Mouse (Mus musculus) liver, adult (tissue): ENCODE measurements around the gene Lpar2.

Experiments
- GATA4 ChIP-seq: IDR thresholded peaks from 2 replicates; pipeline ENCODE4 v1.6.1; 2014; ENCODE audit warnings: mild to moderate bottlenecking, low read length; ENCODE audit not compliant: insufficient replicate concordance

Gene Lpar2

GRCm38 (mm10) chr8:69822386-69823191, at the start of gene Lpar2:
Lpar2 (plus strand) TSS chr8:69822429.
- no peak for TF ChIP-seq GATA4

GRCm38 (mm10) chr8:69774503-69775148, 47.6 kb upstream of the Lpar2 start, which contains the start of gene Gm20422:
Gm20422 (minus strand) TSS chr8:69774886.
- peak; percentile 42; the same call in 1 of the 2 replicates for TF ChIP-seq GATA4

GRCm38 (mm10) chr8:69775149-69775534, 47.1 kb upstream of the Lpar2 start:
- TF ChIP-seq GATA4, result no peak

- TF ChIP-seq GATA4, result no peak
These were observed 45.1 kb upstream of the Lpar2 start for GRCm38 (mm10) chr8:69777111-69777510.

GRCm38 (mm10) chr8:69789105-69789504, 33.1 kb upstream of the Lpar2 start:
- no peak for TF ChIP-seq GATA4

GRCm38 (mm10) chr8:69789731-69790130, 32.5 kb upstream of the Lpar2 start:
- no peak for TF ChIP-seq GATA4

GRCm38 (mm10) chr8:69790364-69790763, 31.9 kb upstream of the Lpar2 start:
- no peak for TF ChIP-seq GATA4

GRCm38 (mm10) chr8:69790773-69791367, 31.4 kb upstream of the Lpar2 start, which contains the start of the genes Atp13a1 and Zfp866:
Atp13a1 (plus strand) TSS chr8:69791163.
Zfp866 (minus strand) TSS chr8:69791178.
- no peak; the same call in 1 of the 2 replicates for TF ChIP-seq GATA4

GRCm38 (mm10) chr8:69791415-69792068, 30.7 kb upstream of the Lpar2 start:
- TF ChIP-seq GATA4, result no peak

- no peak for TF ChIP-seq GATA4
These were observed 28.6 kb upstream of the Lpar2 start for GRCm38 (mm10) chr8:69793666-69794065.

- no peak for TF ChIP-seq GATA4
These were observed 28.1 kb upstream of the Lpar2 start for GRCm38 (mm10) chr8:69794096-69794495.

GRCm38 (mm10) chr8:69794901-69795300, 27.3 kb upstream of the Lpar2 start:
- no peak for TF ChIP-seq GATA4

GRCm38 (mm10) chr8:69796721-69797345, 25.4 kb upstream of the Lpar2 start:
- TF ChIP-seq GATA4, result no peak

- no peak for TF ChIP-seq GATA4
These were observed 24.6 kb upstream of the Lpar2 start for GRCm38 (mm10) chr8:69797661-69798060.

- TF ChIP-seq GATA4, result no peak
These were observed 23.0 kb upstream of the Lpar2 start for GRCm38 (mm10) chr8:69799261-69799660.
